Mouse (Mus musculus) lung, postnatal 0 days (tissue): ENCODE results near the gene Gimap4. TPM values are rescaled to one million over a fixed set of nuclear protein-coding genes. Genes with fewer than 3 reads are reported as not detected.
A peak's percentile ranks its signal among the peaks of the same experiment; 100 is the strongest.
"Not testable (repeated sequence)": the region's sequence is repeated elsewhere in the genome, so short reads cannot be mapped to it uniquely, and the experiment has no call there.

Experiments used
- ATAC-seq: fragments of 200-750 bp; cut with Nextera tagmentation; 2 replicates; pipeline ENCODE4 v1.8.0; 2017; ENCODE audit warnings: moderate library complexity
- DNase-seq: peaks from one replicate; pipeline ENCODE4 v3.0.0-alpha.2; 2016; ENCODE audit warnings: low spot score
- H3K27ac ChIP-seq: fragments of 300-500 bp; sonication (generic); 2 replicates; pipeline ENCODE4 v1.5.1; 2014; ENCODE audit warnings: antibody characterized with exemption, mild to moderate bottlenecking, low read length, mixed read lengths
- H3K27me3 ChIP-seq: fragments of 300-500 bp; sonication (generic); replicated peaks from 2 replicates; pipeline ENCODE4 v1.6.1; 2014; ENCODE audit warnings: low read length, mixed read lengths; ENCODE audit not compliant: insufficient read depth
- H3K36me3 ChIP-seq: fragments of 300-500 bp; sonication (generic); 2 replicates; pipeline ENCODE4 v1.6.1; 2014; ENCODE audit warnings: low read length, mixed read lengths; ENCODE audit not compliant: insufficient read depth
- H3K4me1 ChIP-seq: fragments of 300-500 bp; sonication (generic); 2 replicates; pipeline ENCODE4 v1.6.1; 2014; ENCODE audit warnings: antibody characterized with exemption, low read depth, low read length, mixed read lengths; ENCODE audit not compliant: insufficient read depth
- H3K4me2 ChIP-seq: fragments of 300-500 bp; sonication (generic); replicated peaks from 2 replicates; pipeline ENCODE4 v1.6.1; 2014; ENCODE audit warnings: low read depth, mild to moderate bottlenecking, low read length, moderate library complexity, mixed read lengths
- H3K4me3 ChIP-seq: fragments of 300-500 bp; sonication (generic); 2 replicates; pipeline ENCODE4 v1.5.1; 2014; ENCODE audit warnings: low read depth, low read length
- H3K9ac ChIP-seq: fragments of 300-500 bp; sonication (generic); replicated peaks from 2 replicates; pipeline ENCODE4 v1.6.1; 2014; ENCODE audit warnings: low read depth, mild to moderate bottlenecking
- H3K9me3 ChIP-seq: fragments of 300-500 bp; sonication (generic); 2 replicates; pipeline ENCODE4 v1.6.1; 2016; ENCODE audit warnings: low read length, mixed read lengths
- CTCF ChIP-seq: IDR thresholded peaks from 2 replicates; pipeline ENCODE4 v1.5.1; 2016; ENCODE audit warnings: antibody characterized with exemption, mild to moderate bottlenecking
- EP300 ChIP-seq: IDR thresholded peaks from 2 replicates; pipeline ENCODE4 v1.6.1; 2016; ENCODE audit warnings: antibody characterized with exemption, mild to moderate bottlenecking, control low read depth
- WGBS: fragments of 180-500 bp; shearing (Covaris S2); extraction: QIAGEN DNeasy Blood & Tissue Kit; methylation state at CpG from one replicate; pipeline ENCODE4 v1.1.7; 2014; 5-methylcytosine and 5-hydroxymethylcytosine counted together
- polyA plus RNA-seq: library from polyadenylated mRNA; unstranded; fragments of >200 nt; fragmentation: Nextera tagmentation; extraction: Ambion mirVana; gene quantifications from 2 replicates; pipeline ENCODE4 v1.2.1, GENCODE M21; 2015

The Gimap4 gene
- polyA plus RNA-seq, 1 experiment from 2014 or later, result 129 TPM

DNA sequence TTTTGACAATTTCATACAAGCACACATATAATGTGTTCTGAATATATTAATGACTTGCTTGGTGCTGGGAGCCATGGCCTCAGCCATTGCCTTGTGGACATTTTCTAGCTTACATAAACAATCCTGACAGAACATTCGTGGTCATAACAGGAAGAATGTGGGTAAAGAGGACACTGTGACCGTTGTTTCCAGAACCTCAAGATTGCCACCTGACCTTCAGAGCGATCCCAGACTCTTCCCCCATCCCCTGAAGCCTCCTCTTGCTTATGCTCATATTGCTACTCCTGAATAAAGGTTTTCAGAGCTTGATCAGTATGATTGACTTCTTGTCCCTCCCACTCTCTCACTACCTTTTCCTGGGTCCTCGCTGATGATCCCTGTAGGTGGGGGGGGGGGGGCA, 6.0 kb upstream of the Gimap4 start:
- no peak overlapping the region for H3K4me2 ChIP-seq
- no peaks in the 10 kb centered on the region for H3K27me3 ChIP-seq
- H3K9ac ChIP-seq, result no peak overlapping the region
- TF ChIP-seq CTCF (no peak), EP300 (no peak)
- no peaks in the 10 kb centered on the region for H3K4me1 ChIP-seq
- 64% methylated on average over 4 of the region's 4 CpGs for WGBS
- ATAC-seq (no peak), DNase-seq (no peak)
- no peaks in the 10 kb centered on the region for H3K9me3 ChIP-seq
- H3K36me3 ChIP-seq, result no peaks in the 10 kb centered on the region
- no peak overlapping the region for H3K4me3 ChIP-seq
- no peak overlapping the region for H3K27ac ChIP-seq

GRCm38 (mm10) chr6:48679701-48680100, 4.6 kb upstream of the Gimap4 start:
- 64% methylated on average over 6 of the region's 6 CpGs for WGBS

DNA sequence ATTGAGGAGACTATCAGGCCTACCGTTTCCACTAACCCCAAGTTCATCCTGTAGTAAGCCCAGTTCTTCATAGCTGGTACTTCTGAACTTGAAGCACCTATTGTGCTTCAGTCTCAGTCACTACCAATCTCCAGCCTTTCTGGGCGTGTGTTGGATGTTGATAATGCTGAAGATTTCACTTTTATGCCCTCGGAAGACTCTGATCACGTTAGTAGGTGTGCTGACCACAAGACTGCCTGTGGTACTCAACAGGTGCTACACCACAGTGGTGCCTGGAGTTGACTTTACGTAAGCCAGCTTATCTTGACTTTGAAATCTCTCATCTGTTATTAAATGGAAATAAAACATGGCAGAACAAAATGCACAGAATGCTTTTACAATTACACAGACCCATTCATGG, 3.9 kb upstream of the Gimap4 start:
- WGBS, result 71% methylated on average over 5 of the region's 5 CpGs
- Histone ChIP-seq H3K9me3 (no peaks in the 10 kb centered on the region), H3K4me1 (no peaks in the 10 kb centered on the region), H3K4me2 (no peak overlapping the region), H3K27ac (no peak overlapping the region), H3K9ac (no peak overlapping the region), H3K36me3 (no peaks in the 10 kb centered on the region), H3K4me3 (no peak overlapping the region), H3K27me3 (no peaks in the 10 kb centered on the region)
- TF ChIP-seq CTCF (no peak), EP300 (no peak)
- ATAC-seq (no peak), DNase-seq (no peak)

More at GRCm38 (mm10) chr6:48679701-48680100, 4.6 kb upstream of the Gimap4 start:
- Histone ChIP-seq H3K27ac (no peak overlapping the region), H3K27me3 (no peaks in the 10 kb centered on the region), H3K4me3 (no peak overlapping the region), H3K9ac (no peak overlapping the region), H3K4me2 (no peak overlapping the region), H3K36me3 (no peaks in the 10 kb centered on the region), H3K9me3 (no peaks in the 10 kb centered on the region), H3K4me1 (no peaks in the 10 kb centered on the region)
- no peak for ATAC-seq
- DNase-seq, result no peak
- TF ChIP-seq CTCF, result no peak
- TF ChIP-seq EP300, result no peak

GRCm38 (mm10) chr6:48681472-48682090, 2.8 kb upstream of the Gimap4 start:
- no peak overlapping the region for H3K4me2 ChIP-seq
- H3K27ac ChIP-seq, result no peak overlapping the region
- no peaks in the 10 kb centered on the region for H3K4me1 ChIP-seq
- no peak overlapping the region for H3K4me3 ChIP-seq
- ATAC-seq, result no peak
- WGBS, result 50% methylated on average over 3 of the region's 3 CpGs
- H3K9ac ChIP-seq, result no peak overlapping the region
- H3K36me3 ChIP-seq, result no peaks in the 10 kb centered on the region
- H3K27me3 ChIP-seq, result no peaks in the 10 kb centered on the region
- DNase-seq, result no peak
- no peaks in the 10 kb centered on the region for H3K9me3 ChIP-seq
- no peak for TF ChIP-seq CTCF
- TF ChIP-seq EP300, result peak; percentile 72

- no peak overlapping the region for H3K9ac ChIP-seq
- ATAC-seq (no peak), DNase-seq (no peak)
- H3K4me3 ChIP-seq, result no peak overlapping the region
- H3K36me3 ChIP-seq, result no peaks in the 10 kb centered on the region
- TF ChIP-seq EP300 (no peak), CTCF (no peak)
- H3K27me3 ChIP-seq, result no peaks in the 10 kb centered on the region
- no peak overlapping the region for H3K27ac ChIP-seq
- no peak overlapping the region for H3K4me2 ChIP-seq
- H3K9me3 ChIP-seq, result no peaks in the 10 kb centered on the region
- 74% methylated on average over 4 of the region's 4 CpGs for WGBS
- no peaks in the 10 kb centered on the region for H3K4me1 ChIP-seq
Observed at GRCm38 (mm10) chr6:48682271-48682670, 2.1 kb upstream of the Gimap4 start.

DNA sequence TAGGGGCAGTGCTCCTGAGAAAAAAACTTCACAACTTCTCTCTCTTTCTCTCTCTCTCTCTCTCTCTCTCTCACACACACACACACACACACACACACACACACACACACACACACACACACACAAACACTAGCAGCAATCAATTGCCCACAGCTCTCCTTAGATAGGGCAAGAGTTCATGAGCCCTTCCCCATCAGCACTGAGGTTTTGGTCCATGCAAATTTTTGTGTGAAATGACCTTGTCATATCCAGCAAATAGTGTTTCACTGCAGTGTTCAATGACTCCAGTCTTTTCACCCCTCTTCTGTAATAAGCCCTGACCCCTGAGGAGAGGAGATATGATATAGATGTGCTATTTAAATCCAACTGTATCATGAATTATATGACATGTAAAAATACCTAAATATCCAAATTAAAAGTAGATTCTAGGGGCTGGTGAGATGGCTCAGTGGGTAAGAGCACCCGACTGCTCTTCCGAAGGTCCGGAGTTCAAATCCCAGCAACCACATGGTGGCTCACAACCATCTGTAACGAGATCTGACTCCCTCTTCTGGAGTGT, 1.0 kb upstream of the Gimap4 start:
- H3K4me3 ChIP-seq, H3K9me3 ChIP-seq, H3K27ac ChIP-seq, ATAC-seq, DNase-seq, H3K27me3 ChIP-seq, H3K9ac ChIP-seq, H3K4me2 ChIP-seq, H3K4me1 ChIP-seq, H3K36me3 ChIP-seq: not testable (repeated sequence)
- 98% methylated on average over 3 of the region's 4 CpGs for WGBS
